Mouse (Mus musculus): ENCODE measurements around the gene Svop. TPM values are rescaled to one million over a fixed set of nuclear protein-coding genes. Genes with fewer than 3 reads are reported as not detected.

Gene Svop
- polyA plus RNA-seq, 1 experiment: not detected

DNA sequence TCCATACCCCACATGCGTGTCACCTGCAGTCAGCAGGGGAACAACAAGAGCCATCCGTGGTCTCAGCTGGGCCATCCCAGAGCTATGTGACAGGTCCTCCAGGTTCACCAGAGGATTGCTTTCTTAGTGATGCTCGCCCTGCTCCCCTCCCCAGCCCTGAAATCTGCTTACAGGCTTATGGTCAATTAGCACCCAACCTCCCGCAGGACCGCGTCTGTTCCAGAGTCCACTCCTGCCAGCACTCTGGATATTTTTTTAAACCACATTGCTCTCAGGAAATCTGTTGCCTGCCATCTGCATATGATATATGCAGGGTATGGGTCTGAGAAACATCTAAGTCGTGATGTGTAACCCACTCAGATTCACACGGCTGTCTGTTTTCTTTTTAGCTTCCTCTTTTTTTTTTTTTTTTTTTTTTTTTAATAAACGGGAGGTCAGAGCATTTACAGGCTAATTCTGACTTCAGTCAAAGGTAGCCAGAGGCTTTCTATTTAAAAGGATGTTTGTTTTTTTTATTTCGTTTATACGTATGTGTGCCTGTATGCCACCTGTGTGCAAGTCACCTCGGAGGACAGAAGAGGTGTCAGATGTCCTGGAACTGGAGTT, 3.4 kb downstream of the Svop start:
- Histone ChIP-seq H3K27me3 (ENCODE audit: control insufficient read depth) (peaks cover 21% of the 10 kb centered on the region), H3K4me3 (replicated peaks) (no peak overlapping the region), H3K9me3 (ENCODE audit: control insufficient read depth, low read length) (no peaks in the 10 kb centered on the region), H3K36me3 (ENCODE audit: control insufficient read depth) (no peaks in the 10 kb centered on the region), H3K4me1 (ENCODE audit: control insufficient read depth) (no peaks in the 10 kb centered on the region)
- TF ChIP-seq GATA1 (IDR thresholded peaks at IDR 0.05; ENCODE audit: low read length) (no peak), TAL1 (IDR thresholded peaks at IDR 0.05; ENCODE audit: low read length) (no peak)

DNA sequence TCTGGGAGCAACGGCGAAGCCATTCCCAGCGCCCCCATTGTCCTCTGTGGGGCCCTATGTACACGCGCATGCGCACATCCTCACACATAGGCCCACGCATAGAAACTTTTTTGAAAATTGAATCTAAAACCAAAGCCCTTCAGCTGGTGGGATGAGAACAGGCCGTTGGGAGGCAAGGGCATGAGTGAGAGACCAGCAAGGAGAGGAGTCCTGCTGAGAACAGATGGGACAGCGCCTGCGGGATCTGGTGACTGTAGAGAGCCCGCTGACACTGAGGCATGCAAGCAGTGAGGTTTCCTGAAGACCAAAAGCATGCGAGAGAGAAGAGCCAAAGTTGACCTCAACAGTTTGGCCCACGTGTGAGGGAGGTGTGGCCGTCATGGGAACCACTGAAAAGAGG, 5.9 kb downstream of the Svop start:
- Histone ChIP-seq H3K4me3 (replicated peaks) (no peak overlapping the region), H3K9me3 (ENCODE audit: control insufficient read depth, low read length) (no peaks in the 10 kb centered on the region), H3K27me3 (ENCODE audit: control insufficient read depth) (peaks cover 3% of the 10 kb centered on the region), H3K36me3 (ENCODE audit: control insufficient read depth) (no peaks in the 10 kb centered on the region), H3K4me1 (ENCODE audit: control insufficient read depth) (no peaks in the 10 kb centered on the region)
- TF ChIP-seq TAL1 (IDR thresholded peaks at IDR 0.05; ENCODE audit: low read length): no peak
- TF ChIP-seq GATA1 (IDR thresholded peaks at IDR 0.05; ENCODE audit: low read length): no peak

DNA sequence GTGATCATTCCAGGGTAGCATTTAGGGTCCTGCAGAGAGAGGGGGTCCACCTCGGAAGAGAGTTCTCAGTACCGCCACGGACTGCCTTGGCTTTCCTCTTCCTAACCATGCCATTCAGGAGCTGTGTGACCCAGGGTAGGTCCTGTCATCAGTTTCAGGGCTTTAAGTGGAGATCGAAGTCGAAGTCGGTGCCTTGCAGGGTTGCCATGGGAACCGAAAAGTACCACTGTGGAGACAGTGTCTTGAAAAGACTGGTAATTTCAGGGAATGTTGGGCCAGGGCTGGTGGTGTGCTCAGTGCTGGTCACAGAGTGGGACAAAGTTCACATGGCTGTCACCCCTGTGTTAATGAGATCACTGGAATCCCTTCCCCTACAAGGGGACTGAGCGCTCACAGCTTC, 14.4 kb downstream of the Svop start:
- H3K36me3 ChIP-seq (ENCODE audit: control insufficient read depth): no peaks in the 10 kb centered on the region
- no peaks in the 10 kb centered on the region for H3K27me3 ChIP-seq (ENCODE audit: control insufficient read depth)
- no peaks in the 10 kb centered on the region for H3K9me3 ChIP-seq (ENCODE audit: control insufficient read depth, low read length)
- no peaks in the 10 kb centered on the region for H3K4me1 ChIP-seq (ENCODE audit: control insufficient read depth)
- H3K4me3 ChIP-seq (replicated peaks): no peak overlapping the region
- TF ChIP-seq GATA1 (IDR thresholded peaks at IDR 0.05; ENCODE audit: low read length) (no peak), TAL1 (IDR thresholded peaks at IDR 0.05; ENCODE audit: low read length) (no peak)

DNA sequence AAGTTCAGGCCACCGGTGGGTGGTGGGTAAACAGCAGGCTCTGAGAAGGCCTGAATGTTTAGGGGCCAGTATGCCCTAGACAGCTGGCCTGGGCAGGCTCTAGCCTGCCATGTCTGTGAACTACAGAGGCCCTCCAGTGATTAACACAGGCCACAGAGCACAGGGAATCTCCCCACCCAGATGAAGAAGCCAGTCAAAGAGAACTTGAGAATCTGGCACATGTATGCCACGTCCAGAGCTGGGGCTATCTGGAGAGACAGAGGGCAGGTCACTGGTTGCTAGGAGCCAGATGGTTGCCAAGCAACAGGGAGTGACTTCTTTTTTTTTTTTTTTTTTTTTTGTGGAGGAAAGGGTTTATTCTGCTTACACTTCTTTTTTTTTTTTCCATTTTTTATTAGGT, 19.1 kb downstream of the Svop start:
- no peaks in the 10 kb centered on the region for H3K36me3 ChIP-seq (ENCODE audit: control insufficient read depth)
- peaks cover 7% of the 10 kb centered on the region for H3K9me3 ChIP-seq (ENCODE audit: control insufficient read depth, low read length)
- H3K4me1 ChIP-seq (ENCODE audit: control insufficient read depth): no peaks in the 10 kb centered on the region
- no peaks in the 10 kb centered on the region for H3K27me3 ChIP-seq (ENCODE audit: control insufficient read depth)
- H3K4me3 ChIP-seq (replicated peaks): no peak overlapping the region
- TF ChIP-seq GATA1 (IDR thresholded peaks at IDR 0.05; ENCODE audit: low read length): no peak
- no peak for TF ChIP-seq TAL1 (IDR thresholded peaks at IDR 0.05; ENCODE audit: low read length)

DNA sequence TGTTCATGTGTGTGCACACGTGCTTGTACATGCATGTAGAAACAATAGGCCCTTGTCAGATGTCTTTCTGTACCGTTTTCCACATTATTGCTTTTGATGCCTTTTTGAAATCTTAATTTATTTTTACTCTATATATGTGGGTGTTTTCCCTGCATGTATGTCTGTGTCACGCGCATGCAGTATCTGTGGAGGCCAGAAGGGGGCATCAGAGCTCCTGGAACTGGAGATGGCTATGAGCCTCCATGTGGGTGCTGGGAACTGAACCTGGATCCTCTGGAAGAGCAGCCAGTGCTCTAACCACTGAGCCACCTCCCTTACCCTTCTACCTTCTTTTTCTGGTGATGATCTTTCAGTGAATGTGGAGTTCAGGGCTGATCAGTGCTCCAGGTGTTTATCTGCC, 20.5 kb downstream of the Svop start:
- H3K4me1 ChIP-seq (ENCODE audit: control insufficient read depth): no peaks in the 10 kb centered on the region
- peaks cover 7% of the 10 kb centered on the region for H3K9me3 ChIP-seq (ENCODE audit: control insufficient read depth, low read length)
- TF ChIP-seq GATA1 (IDR thresholded peaks at IDR 0.05; ENCODE audit: low read length) (no peak), TAL1 (IDR thresholded peaks at IDR 0.05; ENCODE audit: low read length) (no peak)
- no peaks in the 10 kb centered on the region for H3K36me3 ChIP-seq (ENCODE audit: control insufficient read depth)
- H3K4me3 ChIP-seq (replicated peaks): no peak overlapping the region
- no peaks in the 10 kb centered on the region for H3K27me3 ChIP-seq (ENCODE audit: control insufficient read depth)

DNA sequence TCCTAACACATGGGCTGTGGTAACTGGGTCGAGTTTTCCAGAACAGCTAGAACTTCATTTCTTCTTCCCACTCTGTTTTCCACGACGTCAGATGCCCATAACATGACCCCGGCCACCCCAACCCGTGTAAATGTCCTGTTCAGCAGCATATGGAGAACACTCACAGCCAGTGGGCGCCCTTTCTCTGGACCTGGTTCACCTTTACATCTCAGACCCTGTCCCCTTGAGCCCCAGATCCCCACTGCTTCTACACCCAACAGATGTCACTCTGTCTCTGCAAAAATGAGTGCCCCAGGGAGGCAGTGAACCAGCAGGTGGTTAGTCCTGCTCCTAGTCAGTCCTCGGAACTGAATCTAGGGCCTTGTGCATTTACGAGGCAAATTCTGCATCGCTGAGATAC, 23.4 kb downstream of the Svop start:
- Histone ChIP-seq H3K27me3 (ENCODE audit: control insufficient read depth) (no peaks in the 10 kb centered on the region), H3K9me3 (ENCODE audit: control insufficient read depth, low read length) (peaks cover 7% of the 10 kb centered on the region), H3K4me3 (replicated peaks) (no peak overlapping the region), H3K4me1 (ENCODE audit: control insufficient read depth) (no peaks in the 10 kb centered on the region), H3K36me3 (ENCODE audit: control insufficient read depth) (no peaks in the 10 kb centered on the region)
- TF ChIP-seq GATA1 (IDR thresholded peaks at IDR 0.05; ENCODE audit: low read length) (no peak), TAL1 (IDR thresholded peaks at IDR 0.05; ENCODE audit: low read length) (no peak)

DNA sequence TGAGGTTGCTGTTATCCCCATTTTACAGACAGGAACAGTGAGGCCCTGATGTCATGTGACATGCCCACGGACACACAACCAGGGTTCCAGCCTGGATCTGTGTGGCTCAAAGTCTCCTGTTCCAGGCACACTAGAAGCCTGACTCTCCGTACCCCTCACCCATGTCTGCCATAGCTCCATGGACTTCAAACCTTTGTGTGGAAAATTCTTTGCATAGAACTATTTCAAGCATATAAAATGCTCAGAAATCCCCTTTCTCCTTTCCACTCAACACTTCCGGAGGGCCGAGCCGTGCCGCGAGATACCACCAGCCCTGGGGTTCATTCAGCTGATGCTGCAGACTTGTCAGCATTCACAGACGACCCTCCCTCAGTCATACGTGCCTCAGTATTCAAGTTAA, 23.8 kb downstream of the Svop start:
- TF ChIP-seq TAL1 (IDR thresholded peaks at IDR 0.05; ENCODE audit: low read length): no peak
- TF ChIP-seq GATA1 (IDR thresholded peaks at IDR 0.05; ENCODE audit: low read length): no peak
- Histone ChIP-seq H3K36me3 (ENCODE audit: control insufficient read depth) (no peaks in the 10 kb centered on the region), H3K27me3 (ENCODE audit: control insufficient read depth) (no peaks in the 10 kb centered on the region), H3K9me3 (ENCODE audit: control insufficient read depth, low read length) (peaks cover 7% of the 10 kb centered on the region), H3K4me3 (replicated peaks) (no peak overlapping the region), H3K4me1 (ENCODE audit: control insufficient read depth) (no peaks in the 10 kb centered on the region)

DNA sequence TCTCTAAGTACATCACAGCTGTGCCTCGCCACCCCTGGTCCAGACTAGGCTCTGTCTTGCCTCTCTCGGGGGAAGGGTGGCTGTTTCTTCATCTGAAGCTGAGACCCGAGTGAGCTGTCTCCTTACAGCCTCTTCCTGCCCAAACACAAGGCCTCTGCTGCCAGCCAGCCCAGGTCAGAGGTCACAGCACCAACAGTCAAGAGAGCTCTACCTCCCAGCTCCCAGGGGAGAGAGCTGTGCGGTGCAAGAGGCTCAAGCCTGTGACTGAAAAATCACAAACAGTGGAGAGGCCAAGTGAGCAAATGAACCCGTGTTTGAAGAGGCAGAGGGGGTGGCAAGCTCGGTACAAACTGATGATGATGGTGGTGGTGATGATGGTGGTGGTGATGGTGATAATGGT, 24.8 kb downstream of the Svop start:
- Histone ChIP-seq H3K27me3 (ENCODE audit: control insufficient read depth) (no peaks in the 10 kb centered on the region), H3K4me3 (replicated peaks) (no peak overlapping the region), H3K9me3 (ENCODE audit: control insufficient read depth, low read length) (peaks cover 7% of the 10 kb centered on the region), H3K4me1 (ENCODE audit: control insufficient read depth) (no peaks in the 10 kb centered on the region), H3K36me3 (ENCODE audit: control insufficient read depth) (no peaks in the 10 kb centered on the region)
- TF ChIP-seq GATA1 (IDR thresholded peaks at IDR 0.05; ENCODE audit: low read length): no peak
- no peak for TF ChIP-seq TAL1 (IDR thresholded peaks at IDR 0.05; ENCODE audit: low read length)

DNA sequence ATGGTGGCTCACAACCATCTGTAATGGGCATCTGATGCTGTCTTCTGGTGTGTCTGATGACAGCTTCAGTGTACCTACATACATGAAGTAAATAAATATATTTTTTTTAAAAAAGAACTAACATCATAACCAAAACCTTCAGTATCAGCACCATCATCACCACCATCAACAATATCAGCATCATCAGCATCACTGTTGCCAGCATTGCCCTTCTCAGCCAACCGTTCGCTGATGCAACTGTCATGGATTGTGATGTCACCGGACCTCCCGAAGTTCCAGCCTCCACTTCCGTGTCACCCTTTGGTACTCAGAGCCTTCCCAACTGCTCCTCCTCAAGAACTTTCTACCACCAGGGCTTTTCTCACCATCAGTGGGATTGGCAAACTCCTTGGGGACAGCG, 26.2 kb downstream of the Svop start, which contains the start of gene Usp30:
TSS of gene Usp30 (plus strand) at position 301 of the 400 bp plus-strand sequence.
- no peaks in the 10 kb centered on the region for H3K27me3 ChIP-seq (ENCODE audit: control insufficient read depth)
- H3K4me3 ChIP-seq (replicated peaks): no peak within 1 kb of the TSS
- no peak for TF ChIP-seq GATA1 (IDR thresholded peaks at IDR 0.05; ENCODE audit: low read length)
- no peak for TF ChIP-seq TAL1 (IDR thresholded peaks at IDR 0.05; ENCODE audit: low read length)
- no peaks in the 10 kb centered on the region for H3K36me3 ChIP-seq (ENCODE audit: control insufficient read depth)
- H3K9me3 ChIP-seq (ENCODE audit: control insufficient read depth, low read length): no peaks in the 10 kb centered on the region
- H3K4me1 ChIP-seq (ENCODE audit: control insufficient read depth): no peaks in the 10 kb centered on the region

DNA sequence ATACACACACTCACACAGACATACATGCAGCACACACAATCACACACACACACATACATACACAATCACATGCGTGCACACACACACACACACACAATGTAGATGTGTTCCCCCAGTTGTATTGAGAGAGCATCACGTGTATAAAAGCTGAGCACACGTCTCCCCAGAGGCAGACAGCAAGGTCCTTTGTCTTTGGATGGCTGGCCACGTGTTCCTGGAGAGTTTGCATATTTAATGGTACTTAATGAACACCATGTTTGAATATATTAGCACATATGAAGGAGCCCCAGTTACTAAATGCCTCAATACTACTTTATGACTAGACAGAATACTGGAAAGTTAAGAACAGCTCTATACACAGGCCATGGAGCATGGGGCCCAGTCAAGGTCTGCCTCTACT, 27.4 kb downstream of the Svop start:
- no peaks in the 10 kb centered on the region for H3K9me3 ChIP-seq (ENCODE audit: control insufficient read depth, low read length)
- no peaks in the 10 kb centered on the region for H3K4me1 ChIP-seq (ENCODE audit: control insufficient read depth)
- H3K4me3 ChIP-seq (replicated peaks): no peak overlapping the region
- TF ChIP-seq TAL1 (IDR thresholded peaks at IDR 0.05; ENCODE audit: low read length) (no peak), GATA1 (IDR thresholded peaks at IDR 0.05; ENCODE audit: low read length) (no peak)
- H3K27me3 ChIP-seq (ENCODE audit: control insufficient read depth): no peaks in the 10 kb centered on the region
- no peaks in the 10 kb centered on the region for H3K36me3 ChIP-seq (ENCODE audit: control insufficient read depth)

All from erythroblast, embryonic 14.5 days (primary cell).